Mouse (Mus musculus): ENCODE measurements around the gene Ctu1. TPM values are rescaled to one million over a fixed set of nuclear protein-coding genes. Genes with fewer than 3 reads are reported as not detected.

The Ctu1 gene
- total and polyA plus RNA-seq, 3 experiments = 5.5 to 7.8 (median 7.2) TPM

DNA sequence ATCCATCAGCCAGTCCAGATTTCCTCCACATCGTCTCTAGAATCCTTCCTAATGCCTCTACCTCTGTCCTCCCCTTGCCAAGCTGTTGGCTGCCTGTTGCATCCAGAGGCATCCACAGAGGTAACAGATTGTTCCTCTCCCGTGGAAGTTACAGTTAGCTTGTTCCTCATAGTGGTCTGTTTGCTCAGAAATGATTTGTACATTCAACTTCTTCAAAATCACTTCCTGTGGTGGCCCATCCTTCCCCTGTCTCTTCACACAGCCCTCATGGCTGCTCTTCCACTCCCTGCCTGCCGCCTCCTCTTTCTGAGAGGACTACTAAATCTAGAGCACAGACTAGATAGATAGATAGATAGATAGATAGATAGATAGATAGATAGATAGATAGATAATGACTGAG, 17.3 kb upstream of the Ctu1 start:
- peaks cover 2% of the 10 kb centered on the region for H3K9me3 ChIP-seq (replicated peaks; ENCODE audit: low read length)
- H3K27me3 ChIP-seq (replicated peaks) = peaks cover 2% of the 10 kb centered on the region
- H3K9ac ChIP-seq (ENCODE audit: insufficient read depth, low read depth) = no peak overlapping the region
- DNase-seq (ENCODE audit: extremely low read depth) = no peak
- in situ Hi-C loops (cut with MboI; ENCODE audit: low pct_ligation_motif_present, low pct_unique_long_range_greater_than_20kb, low sequenced_read_pairs) = no loop called here
- no peaks in the 10 kb centered on the region for H3K36me3 ChIP-seq (replicated peaks in 1 of 2; ENCODE audit: control insufficient read depth in 1 of 2, insufficient read depth in 1 of 2, low read length in 1 of 2)
- dilution Hi-C loops (cut with MboI; ENCODE audit: extremely low pct_ligation_motif_present, extremely low pct_unique_long_range_greater_than_20kb, low sequenced_read_pairs) = no loop called here
- peaks cover 0 to 4% of the 10 kb centered on the region in 2 experiments; a peak in 1 of 4 replicates for H3K4me1 ChIP-seq (ENCODE audit: control insufficient read depth in 1 of 2, insufficient read depth in 2 of 2)
- H3K27ac ChIP-seq (ENCODE audit: insufficient read depth, low read depth) = no peak overlapping the region
- no peak overlapping the region for H3K4me3 ChIP-seq (replicated peaks in 1 of 3; ENCODE audit: low read depth in 2 of 3, low read length in 2 of 3, poor library complexity in 1 of 3)
- no peaks in the 10 kb centered on the region for H3K79me2 ChIP-seq (replicated peaks; ENCODE audit: control insufficient read depth, extremely low read depth, insufficient read depth, poor library complexity, severe bottlenecking)
- H3K4me2 ChIP-seq (ENCODE audit: insufficient read depth, low read depth, poor library complexity, severe bottlenecking) = no peak overlapping the region
- TF ChIP-seq SMC3 (IDR thresholded peaks at IDR 0.05; ENCODE audit: low read depth, low read length) (no peak), SIN3A (IDR thresholded peaks at IDR 0.05; ENCODE audit: low read length) (no peak), MAFK (IDR thresholded peaks at IDR 0.05; ENCODE audit: insufficient replicate concordance, low read length) (no peak), ZMIZ1 (IDR thresholded peaks at IDR 0.05; ENCODE audit: low read depth, low read length) (no peak), POLR2A (IDR thresholded peaks at IDR 0.05; ENCODE audit: low read depth, low read length) (no peak), USF1 (IDR thresholded peaks at IDR 0.05; ENCODE audit: low read depth, low read length) (no peak), IRF4 (IDR thresholded peaks at IDR 0.05; ENCODE audit: low read depth, low read length) (no peak), TBP (conservative IDR thresholded peaks at IDR 0.05; ENCODE audit: low read depth, low read length) (no peak), KAT2A (IDR thresholded peaks at IDR 0.05; ENCODE audit: insufficient replicate concordance, low read length) (no peak), UBTF (IDR thresholded peaks at IDR 0.05; ENCODE audit: low read depth, low read length) (no peak), ZKSCAN1 (IDR thresholded peaks at IDR 0.05; ENCODE audit: borderline replicate concordance, low read depth, low read length) (no peak), CHD2 (IDR thresholded peaks at IDR 0.05; ENCODE audit: low read length) (no peak), PAX5 (IDR thresholded peaks at IDR 0.05; ENCODE audit: low read length) (no peak), ZC3H11A (IDR thresholded peaks at IDR 0.05; ENCODE audit: low read depth, low read length) (no peak)

DNA sequence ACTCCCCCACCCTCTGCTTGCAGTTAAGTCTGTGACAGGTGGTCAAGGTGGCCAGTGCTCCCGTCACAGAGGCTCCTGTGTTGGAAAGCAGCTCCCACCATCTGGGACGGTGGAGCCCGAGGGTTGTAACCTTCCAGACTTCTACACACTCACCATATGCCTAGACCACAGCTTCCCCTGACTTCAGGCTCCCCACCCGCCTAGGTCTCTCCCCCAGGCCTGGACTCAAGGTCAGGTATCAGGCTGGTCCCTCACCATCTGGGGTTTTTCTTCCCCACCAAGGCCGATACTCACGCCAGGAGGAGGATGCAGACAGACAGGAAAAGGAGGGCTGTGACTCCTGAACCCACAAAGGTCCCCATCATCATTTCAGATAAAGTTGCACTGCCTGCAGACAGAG, 15.6 kb upstream of the Ctu1 start:
- DNase-seq (ENCODE audit: extremely low read depth) = no peak
- Histone ChIP-seq H3K4me3 (replicated peaks in 1 of 3; ENCODE audit: low read depth in 2 of 3, low read length in 2 of 3, poor library complexity in 1 of 3) (no peak overlapping the region), H3K4me2 (ENCODE audit: insufficient read depth, low read depth, poor library complexity, severe bottlenecking) (no peak overlapping the region), H3K4me1 (ENCODE audit: control insufficient read depth in 1 of 2, insufficient read depth in 2 of 2) (peaks cover 0 to 4% of the 10 kb centered on the region in 2 experiments; a peak in 1 of 4 replicates), H3K9me3 (replicated peaks; ENCODE audit: low read length) (peaks cover under 1% of the 10 kb centered on the region), H3K36me3 (replicated peaks in 1 of 2; ENCODE audit: control insufficient read depth in 1 of 2, insufficient read depth in 1 of 2, low read length in 1 of 2) (no peaks in the 10 kb centered on the region), H3K79me2 (replicated peaks; ENCODE audit: control insufficient read depth, extremely low read depth, insufficient read depth, poor library complexity, severe bottlenecking) (no peaks in the 10 kb centered on the region), H3K27me3 (replicated peaks) (no peaks in the 10 kb centered on the region), H3K9ac (ENCODE audit: insufficient read depth, low read depth) (no peak overlapping the region), H3K27ac (ENCODE audit: insufficient read depth, low read depth) (no peak overlapping the region)
- dilution Hi-C loops (cut with MboI; ENCODE audit: extremely low pct_ligation_motif_present, extremely low pct_unique_long_range_greater_than_20kb, low sequenced_read_pairs) (no loop called here), in situ Hi-C loops (cut with MboI; ENCODE audit: low pct_ligation_motif_present, low pct_unique_long_range_greater_than_20kb, low sequenced_read_pairs) (no loop called here)
- TF ChIP-seq PAX5 (IDR thresholded peaks at IDR 0.05; ENCODE audit: low read length) (no peak), USF1 (IDR thresholded peaks at IDR 0.05; ENCODE audit: low read depth, low read length) (no peak), MXI1 (IDR thresholded peaks at IDR 0.05; ENCODE audit: low read depth, low read length) (no peak), MYC (IDR thresholded peaks at IDR 0.05; ENCODE audit: low read depth, low read length) (no peak), CTCF (conservative IDR thresholded peaks at IDR 0.05 in 1 of 2, IDR thresholded peaks at IDR 0.05 in 1 of 2; ENCODE audit: low read depth in 2 of 2, low read length in 2 of 2) (no peak), ZMIZ1 (IDR thresholded peaks at IDR 0.05; ENCODE audit: low read depth, low read length) (no peak), NRF1 (IDR thresholded peaks at IDR 0.05; ENCODE audit: low read depth, low read length) (no peak), ZKSCAN1 (IDR thresholded peaks at IDR 0.05; ENCODE audit: borderline replicate concordance, low read depth, low read length) (no peak), IRF4 (IDR thresholded peaks at IDR 0.05; ENCODE audit: low read depth, low read length) (no peak), MAZ (IDR thresholded peaks at IDR 0.05; ENCODE audit: low read depth, low read length) (no peak), POLR2A (IDR thresholded peaks at IDR 0.05; ENCODE audit: low read depth, low read length) (no peak), UBTF (IDR thresholded peaks at IDR 0.05; ENCODE audit: low read depth, low read length) (no peak), ETS1 (conservative IDR thresholded peaks at IDR 0.05; ENCODE audit: low read depth, low read length) (no peak), KAT2A (IDR thresholded peaks at IDR 0.05; ENCODE audit: insufficient replicate concordance, low read length) (no peak), E2F4 (IDR thresholded peaks at IDR 0.05; ENCODE audit: insufficient replicate concordance, low read depth, low read length) (no peak), CHD2 (IDR thresholded peaks at IDR 0.05; ENCODE audit: low read length) (no peak), SIN3A (IDR thresholded peaks at IDR 0.05; ENCODE audit: low read length) (no peak), ZNF384 (IDR thresholded peaks at IDR 0.05; ENCODE audit: low read depth, low read length) (no peak)

Measured in CH12.LX (cell line).